Mouse (Mus musculus) lung, postnatal 0 days (tissue): Measurements from ENCODE around the gene Gabbr2. TPM values are rescaled to one million over a fixed set of nuclear protein-coding genes. Genes with fewer than 3 reads are reported as not detected.

Source experiments
- ATAC-seq: fragments of 200-750 bp; cut with Nextera tagmentation; 2 replicates; pipeline ENCODE4 v1.8.0; 2017; ENCODE audit warnings: moderate library complexity
- DNase-seq: peaks from one replicate; pipeline ENCODE4 v3.0.0-alpha.2; 2016; ENCODE audit warnings: low spot score
- H3K27ac ChIP-seq: fragments of 300-500 bp; sonication (generic); 2 replicates; pipeline ENCODE4 v1.5.1; 2014; ENCODE audit warnings: antibody characterized with exemption, mild to moderate bottlenecking, low read length, mixed read lengths
- H3K27me3 ChIP-seq: fragments of 300-500 bp; sonication (generic); replicated peaks from 2 replicates; pipeline ENCODE4 v1.6.1; 2014; ENCODE audit warnings: low read length, mixed read lengths; ENCODE audit not compliant: insufficient read depth
- H3K36me3 ChIP-seq: fragments of 300-500 bp; sonication (generic); 2 replicates; pipeline ENCODE4 v1.6.1; 2014; ENCODE audit warnings: low read length, mixed read lengths; ENCODE audit not compliant: insufficient read depth
- H3K4me1 ChIP-seq: fragments of 300-500 bp; sonication (generic); 2 replicates; pipeline ENCODE4 v1.6.1; 2014; ENCODE audit warnings: antibody characterized with exemption, low read depth, low read length, mixed read lengths; ENCODE audit not compliant: insufficient read depth
- H3K4me2 ChIP-seq: fragments of 300-500 bp; sonication (generic); replicated peaks from 2 replicates; pipeline ENCODE4 v1.6.1; 2014; ENCODE audit warnings: low read depth, mild to moderate bottlenecking, low read length, moderate library complexity, mixed read lengths
- H3K4me3 ChIP-seq: fragments of 300-500 bp; sonication (generic); 2 replicates; pipeline ENCODE4 v1.5.1; 2014; ENCODE audit warnings: low read depth, low read length
- H3K9ac ChIP-seq: fragments of 300-500 bp; sonication (generic); replicated peaks from 2 replicates; pipeline ENCODE4 v1.6.1; 2014; ENCODE audit warnings: low read depth, mild to moderate bottlenecking
- H3K9me3 ChIP-seq: fragments of 300-500 bp; sonication (generic); 2 replicates; pipeline ENCODE4 v1.6.1; 2016; ENCODE audit warnings: low read length, mixed read lengths
- CTCF ChIP-seq: IDR thresholded peaks from 2 replicates; pipeline ENCODE4 v1.5.1; 2016; ENCODE audit warnings: antibody characterized with exemption, mild to moderate bottlenecking
- EP300 ChIP-seq: IDR thresholded peaks from 2 replicates; pipeline ENCODE4 v1.6.1; 2016; ENCODE audit warnings: antibody characterized with exemption, mild to moderate bottlenecking, control low read depth
- WGBS: fragments of 180-500 bp; shearing (Covaris S2); extraction: QIAGEN DNeasy Blood & Tissue Kit; methylation state at CpG from one replicate; pipeline ENCODE4 v1.1.7; 2014; 5-methylcytosine and 5-hydroxymethylcytosine counted together
- polyA plus RNA-seq: library from polyadenylated mRNA; unstranded; fragments of >200 nt; fragmentation: Nextera tagmentation; extraction: Ambion mirVana; gene quantifications from 2 replicates; pipeline ENCODE4 v1.2.1, GENCODE M21; 2015

The Gabbr2 gene
- polyA plus RNA-seq, 1 experiment from 2014 or later = not detected

GRCm38 (mm10) chr4:46794583-46794982 lies 197.1 kb downstream of the Gabbr2 start:
- ATAC-seq (no peak), DNase-seq (no peak)
- Histone ChIP-seq H3K4me1 (no peaks in the 10 kb centered on the region), H3K9me3 (no peaks in the 10 kb centered on the region), H3K4me2 (no peak overlapping the region), H3K9ac (no peak overlapping the region), H3K27me3 (no peaks in the 10 kb centered on the region), H3K27ac (no peak overlapping the region), H3K4me3 (no peak overlapping the region), H3K36me3 (no peaks in the 10 kb centered on the region)
- no peak for TF ChIP-seq EP300
- TF ChIP-seq CTCF = no peak
- 77% methylated on average over 7 of the region's 7 CpGs for WGBS

- 76% methylated on average over 9 of the region's 9 CpGs for WGBS
- Histone ChIP-seq H3K4me1 (no peaks in the 10 kb centered on the region), H3K27me3 (no peaks in the 10 kb centered on the region), H3K36me3 (no peaks in the 10 kb centered on the region), H3K4me3 (no peak overlapping the region), H3K4me2 (no peak overlapping the region), H3K27ac (no peak overlapping the region), H3K9ac (no peak overlapping the region), H3K9me3 (no peaks in the 10 kb centered on the region)
- DNase-seq (no peak), ATAC-seq (no peak)
- TF ChIP-seq CTCF = no peak
These were observed 199.2 kb downstream of the Gabbr2 start for GRCm38 (mm10) chr4:46792280-46793026.

GRCm38 (mm10) chr4:46791268-46791951 lies 200.3 kb downstream of the Gabbr2 start:
- DNase-seq (no peak), ATAC-seq (no peak)
- Histone ChIP-seq H3K27me3 (no peaks in the 10 kb centered on the region), H3K4me2 (no peak overlapping the region), H3K4me3 (no peak overlapping the region), H3K9ac (no peak overlapping the region), H3K9me3 (no peaks in the 10 kb centered on the region), H3K4me1 (no peaks in the 10 kb centered on the region), H3K27ac (no peak overlapping the region), H3K36me3 (no peaks in the 10 kb centered on the region)
- WGBS = 67% methylated on average over 14 of the region's 14 CpGs
- TF ChIP-seq CTCF = no peak

- no peak overlapping the region for H3K4me2 ChIP-seq
- H3K9ac ChIP-seq = no peak overlapping the region
- no peaks in the 10 kb centered on the region for H3K9me3 ChIP-seq
- TF ChIP-seq EP300 (no peak), CTCF (no peak)
- DNase-seq (no peak), ATAC-seq (no peak)
- no peak overlapping the region for H3K27ac ChIP-seq
- 37% methylated on average over 9 of the region's 9 CpGs for WGBS
- H3K36me3 ChIP-seq = no peaks in the 10 kb centered on the region
- no peak overlapping the region for H3K4me3 ChIP-seq
- H3K4me1 ChIP-seq = no peaks in the 10 kb centered on the region
- no peaks in the 10 kb centered on the region for H3K27me3 ChIP-seq
These were observed 200.9 kb downstream of the Gabbr2 start for GRCm38 (mm10) chr4:46790609-46791267.

GRCm38 (mm10) chr4:46784430-46785049 lies 207.1 kb downstream of the Gabbr2 start:
- DNase-seq (no peak), ATAC-seq (no peak)
- WGBS = 80% methylated on average over 14 of the region's 14 CpGs
- no peaks in the 10 kb centered on the region for H3K27me3 ChIP-seq
- no peak overlapping the region for H3K27ac ChIP-seq
- no peak overlapping the region for H3K9ac ChIP-seq
- no peak for TF ChIP-seq CTCF
- no peak for TF ChIP-seq EP300
- H3K4me2 ChIP-seq = no peak overlapping the region
- H3K36me3 ChIP-seq = no peaks in the 10 kb centered on the region
- H3K4me3 ChIP-seq = no peak overlapping the region
- H3K9me3 ChIP-seq = no peaks in the 10 kb centered on the region
- H3K4me1 ChIP-seq = no peaks in the 10 kb centered on the region

- Histone ChIP-seq H3K4me1 (no peaks in the 10 kb centered on the region), H3K4me3 (no peak overlapping the region), H3K9me3 (no peaks in the 10 kb centered on the region), H3K9ac (no peak overlapping the region), H3K4me2 (no peak overlapping the region), H3K27ac (no peak overlapping the region), H3K36me3 (no peaks in the 10 kb centered on the region), H3K27me3 (no peaks in the 10 kb centered on the region)
- WGBS = 60% methylated on average over 6 of the region's 6 CpGs
- DNase-seq = no peak
- no peak for ATAC-seq
- no peak for TF ChIP-seq EP300
- peak; percentile 53 for TF ChIP-seq CTCF
These were observed 210.6 kb downstream of the Gabbr2 start for GRCm38 (mm10) chr4:46781109-46781508.
